Mouse (Mus musculus): ENCODE measurements around the gene Dcaf4. TPM values are rescaled to one million over a fixed set of nuclear protein-coding genes. Genes with fewer than 3 reads are reported as not detected.
A peak's percentile ranks its signal among the peaks of the same experiment; 100 is the strongest.

Gene Dcaf4
- polyA plus RNA-seq, 1 experiment from 2014 or later, result 25.1 TPM

DNA sequence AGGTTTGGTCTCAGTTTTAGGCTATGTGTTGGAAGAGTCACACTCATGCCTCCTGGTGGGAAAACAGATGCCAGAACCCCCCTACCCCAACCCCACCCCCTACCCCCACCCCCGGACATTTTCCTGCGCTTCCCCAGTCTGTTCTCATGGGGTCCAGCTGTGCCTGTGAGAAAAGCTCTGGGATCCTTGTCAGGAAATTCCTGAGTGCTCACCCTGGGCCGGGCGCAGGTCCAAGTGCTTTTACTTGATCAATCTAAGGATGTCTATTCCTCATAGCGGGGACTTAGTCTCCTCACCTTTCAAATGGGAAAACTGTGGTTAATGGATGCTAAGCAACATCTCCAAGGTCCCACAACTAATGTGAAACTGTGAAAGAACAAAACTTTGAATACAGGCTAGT lies 7.1 kb upstream of the Dcaf4 start:
- Histone ChIP-seq H3K4me1 (ENCODE audit: insufficient read depth) (no peaks in the 10 kb centered on the region), H3K9ac (no peak overlapping the region), H3K9me3 (ENCODE audit: low read depth, low read length) (no peaks in the 10 kb centered on the region), H3K27me3 (ENCODE audit: insufficient read depth, low read length) (no peaks in the 10 kb centered on the region), H3K4me2 (no peak overlapping the region), H3K27ac (ENCODE audit: low read depth) (no peak overlapping the region), H3K36me3 (ENCODE audit: insufficient read depth) (no peaks in the 10 kb centered on the region), H3K4me3 (ENCODE audit: low read depth, low read length) (no peak overlapping the region)
- ATAC-seq (ENCODE audit: insufficient read depth), result no peak
- WGBS, result 13% methylated on average over 5 of the region's 5 CpGs
- TF ChIP-seq CTCF (IDR thresholded peaks at IDR 0.05; ENCODE audit: low read depth), result no peak
- peak; percentile 67 for DNase-seq

DNA sequence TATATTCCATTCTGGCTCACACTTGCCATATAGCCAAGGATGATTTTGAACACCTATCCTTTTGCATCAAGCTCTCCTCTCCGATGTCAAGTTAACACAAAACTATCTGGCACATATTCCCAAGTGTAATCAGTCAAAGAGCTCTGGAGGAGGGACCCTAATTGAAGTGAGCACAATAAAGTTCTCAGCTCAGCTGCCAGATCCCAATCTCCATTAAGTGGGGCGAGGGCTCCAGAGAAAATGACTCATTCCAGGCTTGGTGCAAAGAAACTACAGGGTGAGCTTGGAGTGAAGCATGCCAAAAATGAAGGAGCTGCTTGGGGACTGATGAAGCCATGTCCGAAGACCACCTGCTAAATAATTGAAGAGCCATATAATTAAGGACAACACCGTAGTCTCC lies 6.0 kb upstream of the Dcaf4 start:
- Histone ChIP-seq H3K4me1 (ENCODE audit: insufficient read depth) (no peaks in the 10 kb centered on the region), H3K27ac (ENCODE audit: low read depth) (no peak overlapping the region), H3K36me3 (ENCODE audit: insufficient read depth) (no peaks in the 10 kb centered on the region), H3K4me3 (ENCODE audit: low read depth, low read length) (no peak overlapping the region), H3K27me3 (ENCODE audit: insufficient read depth, low read length) (no peaks in the 10 kb centered on the region), H3K4me2 (no peak overlapping the region), H3K9ac (no peak overlapping the region), H3K9me3 (ENCODE audit: low read depth, low read length) (no peaks in the 10 kb centered on the region)
- TF ChIP-seq CTCF (IDR thresholded peaks at IDR 0.05; ENCODE audit: low read depth), result no peak
- DNase-seq (no peak), ATAC-seq (ENCODE audit: insufficient read depth) (no peak)
- 70% methylated on average over 4 of the region's 4 CpGs for WGBS

- WGBS, result 62% methylated on average over 3 of the region's 3 CpGs
- H3K4me3 ChIP-seq (ENCODE audit: low read depth, low read length), result no peak overlapping the region
- H3K4me1 ChIP-seq (ENCODE audit: insufficient read depth), result no peaks in the 10 kb centered on the region
- H3K36me3 ChIP-seq (ENCODE audit: insufficient read depth), result no peaks in the 10 kb centered on the region
- no peak overlapping the region for H3K9ac ChIP-seq
- no peak overlapping the region for H3K4me2 ChIP-seq
- no peaks in the 10 kb centered on the region for H3K9me3 ChIP-seq (ENCODE audit: low read depth, low read length)
- ATAC-seq (ENCODE audit: insufficient read depth) (no peak), DNase-seq (no peak)
- no peak for TF ChIP-seq CTCF (IDR thresholded peaks at IDR 0.05; ENCODE audit: low read depth)
- no peak overlapping the region for H3K27ac ChIP-seq (ENCODE audit: low read depth)
- H3K27me3 ChIP-seq (ENCODE audit: insufficient read depth, low read length), result no peaks in the 10 kb centered on the region
Measured at GRCm38 (mm10) chr12:83517580-83517979, 2.7 kb upstream of the Dcaf4 start.

- H3K27ac ChIP-seq (ENCODE audit: low read depth), result no peak overlapping the region
- no peaks in the 10 kb centered on the region for H3K36me3 ChIP-seq (ENCODE audit: insufficient read depth)
- DNase-seq (peak; percentile 10), ATAC-seq (ENCODE audit: insufficient read depth) (no peak)
- H3K27me3 ChIP-seq (ENCODE audit: insufficient read depth, low read length), result no peaks in the 10 kb centered on the region
- TF ChIP-seq CTCF (IDR thresholded peaks at IDR 0.05; ENCODE audit: low read depth), result no peak
- WGBS, result 28% methylated on average over 8 of the region's 8 CpGs
- H3K4me1 ChIP-seq (ENCODE audit: insufficient read depth), result no peaks in the 10 kb centered on the region
- peak overlapping the region; percentile 71 for H3K4me2 ChIP-seq
- peak overlapping the region; percentile 64 for H3K9ac ChIP-seq
- H3K9me3 ChIP-seq (ENCODE audit: low read depth, low read length), result no peaks in the 10 kb centered on the region
- peak overlapping the region; percentile 69 for H3K4me3 ChIP-seq (ENCODE audit: low read depth, low read length)
Measured at GRCm38 (mm10) chr12:83521083-83521482, 817 bp downstream of the Dcaf4 start.

GRCm38 (mm10) chr12:83523056-83523455 lies 2.8 kb downstream of the Dcaf4 start:
- TF ChIP-seq CTCF (IDR thresholded peaks at IDR 0.05; ENCODE audit: low read depth), result no peak
- Histone ChIP-seq H3K9me3 (ENCODE audit: low read depth, low read length) (no peaks in the 10 kb centered on the region), H3K27ac (ENCODE audit: low read depth) (no peak overlapping the region), H3K27me3 (ENCODE audit: insufficient read depth, low read length) (no peaks in the 10 kb centered on the region), H3K36me3 (ENCODE audit: insufficient read depth) (peaks cover 9% of the 10 kb centered on the region; the same call in 1 of the 2 replicates), H3K4me3 (ENCODE audit: low read depth, low read length) (no peak overlapping the region), H3K4me1 (ENCODE audit: insufficient read depth) (no peaks in the 10 kb centered on the region), H3K9ac (no peak overlapping the region), H3K4me2 (no peak overlapping the region)
- WGBS, result 87% methylated on average over 6 of the region's 6 CpGs
- no peak for DNase-seq
- no peak for ATAC-seq (ENCODE audit: insufficient read depth)

- no peaks in the 10 kb centered on the region for H3K4me1 ChIP-seq (ENCODE audit: insufficient read depth)
- TF ChIP-seq CTCF (IDR thresholded peaks at IDR 0.05; ENCODE audit: low read depth), result no peak
- no peaks in the 10 kb centered on the region for H3K27me3 ChIP-seq (ENCODE audit: insufficient read depth, low read length)
- no peak overlapping the region for H3K4me3 ChIP-seq (ENCODE audit: low read depth, low read length)
- DNase-seq (no peak), ATAC-seq (ENCODE audit: insufficient read depth) (no peak)
- no peak overlapping the region for H3K4me2 ChIP-seq
- WGBS, result 74% methylated on average over 4 of the region's 4 CpGs
- H3K9ac ChIP-seq, result no peak overlapping the region
- peaks cover 12% of the 10 kb centered on the region; the same call in 1 of the 2 replicates for H3K36me3 ChIP-seq (ENCODE audit: insufficient read depth)
- H3K9me3 ChIP-seq (ENCODE audit: low read depth, low read length), result no peaks in the 10 kb centered on the region
- H3K27ac ChIP-seq (ENCODE audit: low read depth), result no peak overlapping the region
Measured at GRCm38 (mm10) chr12:83523892-83524291, 3.6 kb downstream of the Dcaf4 start.

DNA sequence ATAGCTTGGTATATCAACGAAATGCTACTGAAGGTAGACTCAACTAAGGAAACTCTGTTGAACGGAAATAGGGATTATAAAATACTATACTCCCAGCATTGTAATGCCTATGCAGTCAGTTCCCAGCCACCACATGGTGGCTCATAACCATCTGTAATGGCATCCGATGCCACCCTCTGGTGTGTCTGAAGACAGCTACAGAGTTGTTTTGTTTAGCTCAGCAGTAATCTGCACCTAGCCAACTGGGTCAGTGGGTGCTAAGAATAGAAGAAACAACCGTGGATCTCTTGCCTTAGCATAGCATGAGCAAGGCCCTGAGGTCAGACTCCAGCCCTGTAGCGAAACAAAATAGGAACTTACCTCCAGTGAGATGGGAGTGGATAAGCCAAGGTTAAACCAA lies 4.1 kb downstream of the Dcaf4 start:
- Histone ChIP-seq H3K9ac (no peak overlapping the region), H3K4me1 (ENCODE audit: insufficient read depth) (no peaks in the 10 kb centered on the region), H3K27ac (ENCODE audit: low read depth) (no peak overlapping the region), H3K36me3 (ENCODE audit: insufficient read depth) (peaks cover 12% of the 10 kb centered on the region; the same call in 1 of the 2 replicates), H3K27me3 (ENCODE audit: insufficient read depth, low read length) (no peaks in the 10 kb centered on the region), H3K9me3 (ENCODE audit: low read depth, low read length) (no peaks in the 10 kb centered on the region), H3K4me2 (no peak overlapping the region), H3K4me3 (ENCODE audit: low read depth, low read length) (no peak overlapping the region)
- no peak for TF ChIP-seq CTCF (IDR thresholded peaks at IDR 0.05; ENCODE audit: low read depth)
- WGBS, result 80% methylated on average over 5 of the region's 5 CpGs
- no peak for ATAC-seq (ENCODE audit: insufficient read depth)
- DNase-seq, result no peak

Data from lung, embryonic 14.5 days (tissue).